Mouse (Mus musculus) T-cell, adult 2 months (primary cell): ENCODE results near the gene Rorb.

Source experiments
- DNase-seq: peaks from one replicate; pipeline ENCODE4 v3.0.0; 2022; ENCODE audit warnings: low spot score

Gene Rorb

DNA sequence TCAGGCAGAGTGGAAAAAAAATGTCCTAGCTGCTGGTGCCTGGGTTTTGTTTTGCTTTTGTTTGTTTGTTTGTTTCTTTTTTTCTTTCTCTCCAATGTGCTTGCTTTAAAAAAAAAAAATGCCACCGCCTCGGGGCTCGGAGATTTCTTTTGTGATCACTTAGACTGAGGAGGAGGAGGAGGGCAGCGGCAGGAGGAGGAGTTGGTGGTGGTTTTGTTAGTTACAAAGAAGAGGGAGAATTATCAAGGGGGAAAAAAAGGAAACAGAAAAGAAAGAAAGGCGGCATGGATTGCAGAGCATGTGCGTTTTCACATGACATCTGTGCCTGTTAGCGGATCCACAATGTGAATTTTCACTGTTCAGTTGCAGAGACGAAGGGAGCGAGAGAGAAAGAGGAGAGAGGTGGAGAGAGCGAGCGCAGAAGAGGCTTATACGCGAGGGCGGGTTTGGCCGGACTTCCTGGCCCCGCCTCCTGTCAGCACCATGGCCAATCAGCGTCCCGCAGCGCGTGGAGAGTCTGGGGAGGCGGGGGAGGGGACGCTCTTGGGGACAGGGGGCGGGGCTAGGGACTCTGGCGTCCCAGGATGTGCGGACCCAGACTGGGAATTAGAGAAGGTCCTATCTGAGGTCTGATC, at the start of gene Rorb:
TSS of gene Rorb (minus strand) at position 404 of the 635 bp plus-strand sequence.
- DNase-seq = no peak

DNA sequence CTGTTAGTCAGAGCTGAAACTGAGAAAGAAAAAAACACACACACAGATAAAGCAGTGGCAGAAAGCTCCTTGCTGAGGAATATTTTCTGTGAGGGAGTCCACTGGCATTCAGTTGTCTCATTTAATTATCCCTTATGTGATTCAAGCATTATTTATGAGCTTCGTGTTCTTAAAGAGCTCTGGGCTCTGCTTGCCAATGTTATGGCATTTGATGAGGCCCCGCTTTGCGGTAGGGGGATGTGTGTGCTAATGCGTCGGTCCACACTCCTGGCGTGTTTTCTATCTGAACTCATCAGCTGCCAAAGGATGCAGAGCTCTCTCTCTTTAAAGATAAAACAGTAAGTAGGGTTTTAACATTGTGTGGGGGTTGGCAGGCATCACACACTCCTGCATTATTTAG, 37.9 kb upstream of the Rorb start:
- no peak for DNase-seq

DNA sequence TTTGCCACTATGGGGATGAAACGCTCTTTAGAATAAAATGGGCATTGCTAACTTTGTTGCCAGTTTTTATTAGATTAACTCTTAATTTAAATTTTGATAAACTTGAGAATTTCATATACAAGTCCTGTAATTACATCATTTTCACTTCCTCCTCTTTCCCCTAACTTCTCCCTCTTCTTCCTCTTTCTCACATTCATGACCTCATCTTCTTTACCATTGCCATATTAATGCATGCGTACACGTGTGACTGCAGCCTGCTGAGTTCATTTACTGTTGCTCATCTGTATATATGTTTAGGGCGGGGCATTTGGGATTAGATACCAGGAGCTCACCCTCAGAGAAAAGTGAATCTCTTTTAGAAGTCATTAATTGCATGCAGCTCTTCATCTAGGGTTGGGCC, 33.5 kb upstream of the Rorb start:
- no peak for DNase-seq

DNA sequence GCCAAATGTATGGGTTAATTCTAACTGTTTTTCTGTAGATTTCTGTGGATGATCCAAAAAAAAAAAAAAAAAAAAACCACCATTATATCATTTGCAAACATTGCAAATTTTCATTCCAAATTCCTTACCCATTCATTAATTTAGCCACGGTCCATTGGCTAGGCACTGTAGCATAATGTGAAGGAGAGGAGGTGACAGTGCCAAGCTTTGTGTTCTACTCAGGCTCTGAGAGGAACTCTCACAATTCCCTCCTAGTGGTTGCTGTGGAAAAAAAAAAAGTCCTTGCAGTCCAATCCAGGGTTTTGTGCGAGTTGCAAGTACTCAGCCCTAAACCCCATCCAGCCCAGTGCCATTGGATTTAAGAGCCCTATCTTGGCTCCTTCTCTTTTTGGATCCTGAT, 25.9 kb upstream of the Rorb start:
- DNase-seq = no peak

DNA sequence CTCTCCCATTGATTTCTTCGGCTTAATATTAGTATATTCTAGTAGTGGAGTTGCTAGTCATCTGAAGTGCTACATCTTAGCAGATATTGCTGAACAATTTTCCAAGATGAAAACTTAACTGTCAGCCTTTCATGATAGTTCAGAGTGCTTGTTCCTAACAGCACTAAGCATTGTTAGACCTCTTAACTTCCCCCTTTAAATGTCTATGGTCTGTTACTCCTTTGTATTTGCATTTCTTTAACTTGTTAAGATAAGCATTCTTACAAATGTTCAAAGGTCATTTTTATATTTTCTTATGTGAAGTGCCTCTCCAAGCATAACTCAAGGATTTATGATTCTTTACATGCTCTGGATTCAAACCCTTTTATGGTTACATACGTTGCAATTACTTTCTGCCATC, 24.8 kb upstream of the Rorb start:
- no peak for DNase-seq

DNA sequence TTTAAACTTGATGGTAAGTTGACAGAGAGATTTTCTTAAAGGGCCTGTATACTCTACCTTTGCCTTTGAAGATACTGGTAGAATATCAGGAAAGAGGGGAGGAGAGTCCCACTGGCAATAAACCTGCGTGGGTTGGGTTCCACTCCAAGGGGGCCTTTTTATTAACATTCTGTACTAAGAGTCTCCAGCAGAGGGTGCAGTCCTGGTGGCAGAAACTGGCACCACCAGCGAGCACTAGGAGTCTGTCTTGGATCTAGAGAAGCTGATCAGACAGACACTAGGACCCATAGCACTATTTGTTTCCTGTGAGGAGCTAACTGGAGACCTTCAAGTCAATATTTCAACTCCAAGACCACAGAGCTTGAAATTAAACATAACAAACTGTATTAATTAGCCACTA, 11.3 kb upstream of the Rorb start:
- no peak for DNase-seq

DNA sequence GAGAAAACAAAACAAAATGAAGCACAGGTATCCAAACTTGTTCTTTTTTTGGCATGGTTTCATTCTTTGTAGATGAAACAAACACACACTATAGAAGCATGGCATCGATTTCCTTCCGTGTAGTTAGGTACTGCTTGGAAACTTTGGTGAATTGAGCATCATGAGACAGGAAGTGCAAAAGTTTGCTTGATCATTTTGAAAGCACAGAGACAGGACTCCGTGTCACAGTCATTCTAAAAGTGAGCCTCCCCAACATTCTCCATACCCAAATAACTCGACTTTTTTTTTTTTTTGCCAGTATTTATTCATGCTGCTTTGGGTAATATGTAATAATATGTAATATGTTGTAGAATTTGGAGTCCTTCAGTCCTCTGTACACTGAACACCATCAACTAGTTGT, 1.2 kb upstream of the Rorb start:
- no peak for DNase-seq

DNA sequence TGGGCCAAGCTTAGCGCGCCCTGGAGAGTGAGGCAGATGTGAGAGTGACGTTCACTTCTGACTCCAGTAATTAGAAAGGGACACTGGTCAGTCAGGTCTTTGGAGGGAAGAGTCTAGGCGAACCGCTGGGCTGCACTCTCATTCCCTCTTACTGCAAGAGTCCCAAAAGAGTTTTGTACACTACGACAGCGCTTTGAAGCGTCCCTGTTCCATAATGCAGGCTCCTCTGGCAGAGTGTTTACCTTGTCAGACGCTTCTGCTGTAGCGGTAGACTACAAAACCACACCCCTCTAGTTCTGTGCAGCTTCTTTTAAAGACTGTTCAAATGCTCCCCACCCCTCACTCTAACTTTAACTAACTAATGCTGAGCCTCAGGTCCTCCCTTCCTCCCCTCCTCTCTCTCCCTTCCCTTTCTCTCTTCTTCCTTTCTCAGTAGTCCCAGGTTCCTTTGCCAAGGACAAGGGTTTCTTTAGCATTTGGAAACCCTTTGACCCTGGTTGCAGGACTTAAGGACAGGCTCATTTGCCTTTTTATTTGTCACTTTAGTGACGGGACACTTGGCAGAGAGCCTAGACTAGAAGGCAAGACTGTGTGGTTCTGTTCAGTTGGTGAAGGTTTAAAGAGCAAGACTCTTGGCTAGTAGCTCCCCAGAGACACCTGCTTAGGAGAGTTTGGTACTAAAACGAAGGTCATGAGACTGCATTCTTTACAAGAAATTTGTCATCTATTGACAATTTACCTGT, 603 bp upstream of the Rorb start:
- DNase-seq = no peak

DNA sequence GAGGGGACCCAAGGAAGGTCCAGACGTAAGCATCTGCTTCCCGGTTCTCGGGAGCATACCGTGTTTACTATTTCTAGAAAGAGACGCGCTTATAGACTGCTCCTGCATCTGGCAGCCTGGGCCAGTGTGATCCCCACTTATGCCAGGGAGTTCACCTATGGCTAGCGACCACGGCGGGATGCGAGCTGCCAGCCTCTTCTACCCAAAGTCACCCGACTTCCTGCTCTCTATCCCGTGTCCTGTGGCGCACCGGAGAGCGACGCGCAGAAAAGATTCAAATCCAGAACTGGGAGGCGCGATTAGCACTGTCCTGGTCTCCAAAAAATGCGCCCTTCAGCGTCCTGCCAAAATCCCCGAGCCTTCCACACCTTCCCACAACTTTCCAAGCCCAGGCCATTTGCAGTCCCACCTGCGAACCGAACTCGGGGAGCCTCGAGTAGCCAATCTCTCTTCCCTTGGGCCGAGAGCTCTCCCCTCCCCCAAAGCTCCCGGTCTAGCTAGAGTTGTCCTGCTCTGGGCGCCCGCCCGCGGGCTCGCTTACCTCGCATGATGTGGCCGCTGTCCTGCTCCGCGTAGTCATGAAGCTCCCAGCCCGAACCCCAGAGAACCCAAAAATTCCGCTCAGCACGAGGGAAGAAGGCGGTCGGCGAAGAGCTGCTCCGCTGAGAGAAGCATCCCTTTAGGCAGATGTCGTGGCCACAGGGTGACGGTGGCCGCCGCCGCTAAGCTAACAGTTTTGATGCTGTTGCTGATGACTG, 806 bp downstream of the Rorb start:
- DNase-seq = no peak

DNA sequence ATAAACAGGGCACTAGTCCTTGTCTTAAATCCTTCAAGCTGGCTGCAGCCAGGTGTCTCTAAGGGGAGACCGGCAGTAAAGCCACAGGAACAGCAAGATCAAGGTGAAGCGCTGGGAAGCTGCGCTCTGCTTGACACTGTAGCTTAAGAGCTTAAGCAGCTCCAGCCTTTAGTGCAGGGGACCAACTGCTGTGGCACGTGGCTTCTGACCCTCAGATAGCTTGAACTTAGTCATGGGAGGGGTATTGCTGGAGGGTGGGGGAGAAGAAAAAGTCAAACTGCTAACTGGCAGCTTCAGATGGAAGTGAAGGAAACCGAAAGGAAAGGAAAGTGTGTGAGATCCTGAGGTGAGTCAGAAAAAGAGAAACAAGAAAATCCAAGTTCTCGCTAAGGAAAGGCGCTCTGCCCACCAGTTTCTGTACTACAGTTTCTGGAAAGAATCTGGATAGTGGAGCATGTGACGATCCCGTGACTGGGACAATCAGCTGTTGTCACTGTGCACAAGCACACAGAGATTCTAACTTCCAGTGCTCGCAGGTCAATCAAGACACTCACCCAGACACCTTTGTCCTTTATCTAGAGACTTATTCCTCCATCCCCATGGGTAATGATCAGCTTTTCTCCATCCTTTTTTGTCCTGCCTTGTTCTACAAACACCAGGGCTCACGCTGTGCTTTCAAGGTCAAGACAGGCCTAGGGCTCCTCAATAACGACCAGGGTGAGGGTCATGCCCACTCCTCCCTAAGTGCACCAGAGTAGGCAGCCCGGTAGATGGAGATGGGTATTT, 2.2 kb downstream of the Rorb start:
- DNase-seq = no peak

DNA sequence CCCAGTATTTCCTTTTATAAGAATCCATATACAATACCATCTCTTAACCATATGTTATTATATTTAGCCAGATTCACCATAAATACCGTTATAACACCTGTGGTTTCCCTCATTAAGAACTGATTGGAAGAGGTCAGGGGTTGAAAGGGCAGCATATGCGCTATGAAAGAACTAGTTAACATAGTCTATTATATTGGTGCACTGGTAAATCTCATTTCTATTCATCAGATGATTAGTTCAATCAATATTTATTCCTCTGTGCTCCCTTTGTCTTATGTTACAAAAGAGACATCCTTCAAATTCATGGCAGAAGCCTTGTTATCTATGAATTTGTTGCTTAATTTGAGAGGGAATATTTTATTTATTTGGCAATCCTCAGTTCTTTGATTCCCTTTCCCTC, 6.4 kb downstream of the Rorb start:
- no peak for DNase-seq

DNA sequence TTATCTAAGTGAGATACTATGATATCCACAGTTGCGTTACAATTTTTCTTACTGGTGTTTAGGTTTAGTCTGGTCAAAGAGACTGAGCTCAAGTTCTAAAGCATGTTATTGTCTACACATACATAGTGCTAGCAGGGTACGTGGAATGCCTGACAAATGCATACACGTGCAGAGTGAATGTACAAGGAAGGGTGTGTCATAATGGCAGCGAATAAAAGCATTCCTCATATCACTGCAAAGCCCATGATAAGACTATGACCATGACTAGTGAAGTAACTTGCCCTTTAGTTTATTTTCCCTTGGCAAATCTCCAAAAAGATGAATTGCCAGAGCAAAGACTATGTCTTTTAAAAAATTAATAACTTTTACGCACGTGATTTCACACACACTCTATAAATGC, 13.8 kb downstream of the Rorb start:
- DNase-seq = no peak

DNA sequence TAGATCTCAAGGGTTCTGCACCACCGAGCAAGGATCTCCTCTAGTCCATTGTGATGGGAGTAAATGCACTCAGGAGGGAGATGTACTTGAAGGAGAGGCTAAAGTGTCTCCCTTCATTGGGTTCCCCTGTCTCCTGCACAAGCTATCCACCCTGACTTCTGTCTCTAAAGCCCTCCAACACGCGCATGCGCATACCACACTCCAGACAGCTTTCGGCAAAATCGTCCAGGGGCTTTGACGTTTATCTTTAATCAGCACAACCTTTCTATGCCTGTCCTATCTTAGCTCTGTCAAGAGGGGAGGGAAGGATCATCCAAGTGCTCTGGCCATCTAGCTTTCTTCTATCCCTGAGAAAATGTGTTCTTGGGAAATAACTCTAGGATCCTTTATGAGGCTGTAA, 21.6 kb downstream of the Rorb start:
- DNase-seq = no peak

DNA sequence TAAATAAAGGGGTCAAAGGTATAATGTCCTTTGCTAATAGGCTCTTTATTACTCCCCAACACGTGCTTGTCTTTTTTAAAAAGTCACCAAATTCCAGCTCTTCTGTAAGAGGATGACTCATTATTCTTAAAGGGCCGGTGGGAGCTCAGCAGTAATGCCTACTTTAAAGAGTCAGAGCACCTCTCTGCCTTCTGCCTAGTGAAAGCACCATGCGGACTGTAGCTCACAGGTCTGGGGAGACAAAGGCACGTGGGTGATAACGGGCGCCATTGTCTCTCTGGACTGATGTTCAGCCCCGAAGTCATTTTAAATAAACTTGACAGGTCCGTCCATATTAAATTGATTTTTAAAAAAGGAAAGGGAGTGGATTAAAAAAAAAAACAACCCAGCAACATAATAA, 33.1 kb downstream of the Rorb start:
- no peak for DNase-seq

DNA sequence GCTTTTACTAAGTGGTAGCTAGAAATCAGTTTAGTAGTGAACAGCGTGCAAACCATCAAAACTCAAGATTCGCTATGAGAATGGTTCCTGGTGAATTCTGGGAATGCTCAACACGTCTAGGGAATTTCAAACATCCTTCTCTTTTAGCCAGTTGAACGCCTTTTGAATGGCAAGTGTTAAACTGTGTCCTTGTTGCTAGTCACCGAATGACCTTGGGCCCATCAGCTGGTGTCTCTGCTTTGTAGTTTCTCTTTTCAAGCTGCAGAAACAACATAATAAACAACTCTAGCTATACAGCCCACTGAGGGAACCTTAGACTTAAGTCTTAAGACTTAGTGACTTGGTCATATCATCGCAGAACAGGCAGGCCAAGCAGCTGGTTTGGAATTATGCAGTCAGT, 36.2 kb downstream of the Rorb start:
- DNase-seq = no peak

DNA sequence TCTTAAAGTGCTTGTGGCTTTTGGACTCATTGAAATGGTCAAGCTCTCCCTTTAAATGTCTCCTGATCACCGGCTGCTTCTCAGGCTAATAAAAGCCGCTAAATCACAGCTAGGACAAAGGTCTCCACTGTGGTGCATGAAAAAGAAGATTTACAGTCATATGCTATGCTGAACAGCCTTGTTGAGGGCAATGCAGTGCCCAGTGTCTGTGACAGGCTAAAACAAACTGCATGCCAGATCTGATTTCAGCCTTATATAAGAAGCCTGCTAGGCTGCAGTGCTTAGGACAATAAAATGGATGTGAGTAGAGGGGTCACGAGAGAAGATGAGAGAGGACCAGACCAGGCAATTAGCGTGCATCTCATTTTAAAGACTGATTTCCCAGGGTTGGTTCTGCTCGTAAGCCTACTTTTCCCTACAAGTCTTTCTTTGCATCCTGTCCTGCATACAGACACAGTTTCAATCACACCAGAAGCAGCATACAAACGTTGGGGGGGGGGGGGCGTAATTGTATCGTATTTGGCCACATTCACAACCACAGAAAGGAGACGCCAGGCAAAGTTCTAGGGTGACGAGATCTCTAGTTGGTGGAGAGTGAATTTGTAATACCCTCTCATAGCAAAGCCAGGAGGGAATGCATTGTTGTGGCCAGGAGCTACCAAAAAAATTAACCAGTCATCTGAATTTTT, 52.1 kb downstream of the Rorb start:
- DNase-seq = no peak

DNA sequence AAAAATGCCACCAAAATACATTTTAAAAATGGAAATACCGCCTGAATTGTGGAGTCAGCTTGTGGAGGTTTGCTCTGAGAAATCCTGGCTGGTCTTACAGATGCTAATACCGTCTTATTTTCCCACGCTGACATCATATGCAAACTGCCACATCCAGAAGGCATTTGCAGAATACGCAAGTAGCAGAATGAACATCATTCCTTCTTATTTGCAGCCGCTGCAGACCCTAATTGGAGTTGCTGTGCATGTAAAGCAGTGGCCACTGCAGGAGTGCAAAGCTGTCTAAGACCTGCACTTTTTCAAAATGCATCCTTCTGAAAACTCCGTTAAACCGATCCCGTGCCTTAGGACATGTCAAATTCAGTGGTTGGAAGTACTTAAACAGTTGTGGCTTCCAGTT, 52.8 kb downstream of the Rorb start:
- no peak for DNase-seq

DNA sequence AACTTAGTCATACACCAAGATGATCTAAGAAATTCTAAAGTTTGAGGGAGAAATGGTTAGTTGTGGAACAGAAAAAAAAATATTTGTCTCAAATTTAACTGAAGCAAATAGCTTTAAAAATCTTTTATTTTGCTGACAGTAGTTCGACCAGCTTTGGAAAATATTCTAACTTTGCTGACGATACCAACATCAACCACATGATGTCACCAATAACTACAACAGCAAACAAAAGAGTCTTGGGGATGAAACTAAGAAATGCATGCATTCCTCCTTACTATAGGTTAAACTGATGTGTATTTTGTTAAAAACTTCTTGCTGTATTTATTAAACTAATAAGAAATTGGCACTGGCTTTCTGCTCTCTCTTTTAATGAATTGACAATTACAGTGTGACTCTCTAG, 67.9 kb downstream of the Rorb start:
- no peak for DNase-seq

DNA sequence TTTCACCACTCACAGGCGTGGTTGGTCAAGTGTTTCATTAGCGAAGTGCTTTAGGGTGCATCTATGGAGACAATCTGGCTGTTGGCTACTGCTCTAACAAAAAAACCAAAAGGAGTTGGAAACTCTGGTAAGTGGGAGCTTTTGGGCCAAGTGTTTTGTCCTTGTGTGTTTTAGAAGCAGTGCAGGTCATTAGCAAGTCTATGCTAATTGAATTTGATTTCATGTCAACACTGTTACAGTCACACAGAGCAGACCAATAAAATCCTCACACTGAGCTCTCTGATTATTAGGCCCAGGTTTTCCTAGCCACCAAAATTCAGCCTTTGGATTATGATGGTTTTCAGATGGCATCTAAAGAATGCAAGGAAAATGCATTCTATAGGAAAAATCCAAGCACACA, 70.2 kb downstream of the Rorb start:
- no peak for DNase-seq

DNA sequence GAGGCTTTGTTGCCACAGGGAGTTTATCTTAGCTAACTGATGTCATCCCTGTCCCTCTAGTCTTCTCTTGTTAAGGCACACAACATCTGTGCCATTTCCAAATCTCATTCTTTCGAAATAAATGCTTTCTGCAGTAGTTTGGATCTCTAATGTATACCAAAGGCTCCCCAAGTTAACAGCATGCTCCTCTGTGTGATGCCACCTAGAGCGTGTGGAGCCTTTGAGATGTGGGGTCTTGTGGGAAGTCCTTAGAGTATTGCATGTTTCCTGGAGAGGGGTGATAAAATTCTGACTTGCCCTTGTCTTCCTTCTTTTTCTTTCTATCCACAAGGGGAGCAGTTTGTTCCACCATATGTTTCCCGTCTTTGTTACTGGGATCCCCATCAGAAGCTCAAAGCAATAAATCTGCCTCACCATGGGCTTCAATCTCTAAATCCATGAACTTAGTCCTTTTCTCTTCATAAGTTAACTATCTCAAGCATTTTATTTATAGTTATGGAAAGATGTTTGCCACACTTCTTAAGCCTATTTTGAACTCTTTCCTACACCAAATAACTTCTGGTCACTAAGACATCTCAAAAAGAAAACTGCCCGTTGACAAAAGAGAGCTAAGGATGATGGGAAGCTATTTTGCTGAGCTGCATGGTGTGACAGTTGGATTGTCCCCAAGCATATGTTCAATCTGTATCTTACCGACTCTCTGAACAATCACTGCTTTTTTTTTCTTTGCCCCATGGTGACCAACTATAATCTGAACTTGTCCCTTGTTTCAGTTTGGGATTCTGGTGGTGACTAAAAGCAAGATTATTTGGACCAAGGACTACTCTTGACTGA, 76.3 kb downstream of the Rorb start:
- DNase-seq = no peak

DNA sequence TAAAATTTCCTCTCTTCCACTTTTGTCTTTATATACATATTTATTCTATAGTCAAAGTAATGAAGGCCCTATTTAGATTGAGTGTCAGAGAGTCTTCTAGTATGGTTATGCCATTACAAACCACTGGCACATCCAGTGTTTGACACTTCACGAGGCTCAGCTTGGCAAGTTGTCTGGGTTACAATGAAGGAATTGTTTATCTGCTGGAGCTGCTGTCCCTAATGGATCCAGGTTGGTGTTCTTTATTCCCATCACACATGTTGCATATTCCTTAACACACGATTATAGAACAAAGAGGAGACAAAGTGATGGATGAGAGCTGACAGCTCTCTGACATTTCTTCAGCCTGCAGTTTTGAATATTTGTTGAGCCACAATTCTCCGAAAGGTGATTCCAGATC, 77.0 kb downstream of the Rorb start:
- no peak for DNase-seq
